Mouse (Mus musculus) hindbrain, postnatal 0 days (tissue): ENCODE measurements at regions not wholly inside any gene's neighbourhood (a gene's known extent, or its start where the extent isn't known, plus 50 kb on each side); places are given as distances from the start of the nearest gene placed in this dataset.
"Not testable (repeated sequence)": the region's sequence is repeated elsewhere in the genome, so short reads cannot be mapped to it uniquely, and the experiment has no call there.

Experiments used
- ATAC-seq: fragments of 200-750 bp; cut with Nextera tagmentation; 2 replicates; pipeline ENCODE4 v1.8.0; 2017; ENCODE audit warnings: mild to moderate bottlenecking, moderate TSS enrichment, moderate library complexity
- DNase-seq: peaks from one replicate; pipeline ENCODE4 v3.0.0-alpha.2; 2015; ENCODE audit warnings: low spot score
- H3K27ac ChIP-seq: fragments of 300-500 bp; sonication (generic); 2 replicates; pipeline ENCODE4 v1.5.1; 2014; ENCODE audit warnings: mild to moderate bottlenecking
- H3K27me3 ChIP-seq: fragments of 300-500 bp; sonication (generic); 2 replicates; pipeline ENCODE4 v1.6.1; 2014; ENCODE audit warnings: low read length, mixed read lengths; ENCODE audit not compliant: insufficient read depth
- H3K36me3 ChIP-seq: fragments of 300-500 bp; sonication (generic); 2 replicates; pipeline ENCODE4 v1.6.1; 2014; ENCODE audit warnings: low read length, mixed read lengths; ENCODE audit not compliant: insufficient read depth
- H3K4me1 ChIP-seq: fragments of 300-500 bp; sonication (generic); 2 replicates; pipeline ENCODE4 v1.6.1; 2014; ENCODE audit warnings: antibody characterized with exemption, low read length, mixed read lengths; ENCODE audit not compliant: insufficient read depth
- H3K4me2 ChIP-seq: fragments of 300-500 bp; sonication (generic); 2 replicates; pipeline ENCODE4 v1.6.1; 2014; ENCODE audit warnings: low read depth, mild to moderate bottlenecking, low read length, moderate library complexity, mixed read lengths
- H3K4me3 ChIP-seq: fragments of 300-500 bp; sonication (generic); 2 replicates; pipeline ENCODE4 v1.5.1; 2014; ENCODE audit warnings: low read length
- H3K9ac ChIP-seq: fragments of 300-500 bp; sonication (generic); replicated peaks from 2 replicates; pipeline ENCODE4 v1.6.1; 2014; ENCODE audit warnings: mild to moderate bottlenecking, low read length, moderate library complexity, mixed read lengths
- H3K9me3 ChIP-seq: fragments of 300-500 bp; sonication (generic); 2 replicates; pipeline ENCODE4 v1.6.1; 2016; ENCODE audit warnings: low read length, mixed read lengths
- CTCF ChIP-seq: IDR thresholded peaks from 2 replicates; pipeline ENCODE4 v1.5.1; 2016; ENCODE audit warnings: antibody characterized with exemption, control low read depth, low read depth
- WGBS: fragments of 180-500 bp; shearing (Covaris S2); extraction: QIAGEN DNeasy Blood & Tissue Kit; methylation state at CpG from one replicate; pipeline ENCODE4 v1.1.7; 2014; 5-methylcytosine and 5-hydroxymethylcytosine counted together

- DNase-seq (no peak), ATAC-seq (no peak)
- Histone ChIP-seq H3K4me2 (no peak overlapping the region), H3K9me3 (no peaks in the 10 kb centered on the region), H3K9ac (no peak overlapping the region), H3K4me3 (no peak overlapping the region), H3K27ac (no peak overlapping the region), H3K4me1 (no peaks in the 10 kb centered on the region), H3K36me3 (no peaks in the 10 kb centered on the region), H3K27me3 (no peaks in the 10 kb centered on the region)
- TF ChIP-seq CTCF = no peak
- 83% methylated on average over 3 of the region's 3 CpGs for WGBS
Observed at GRCm38 (mm10) chr17:13482136-13482535, 127.8 kb downstream of the Tcp10c start.

- no peak overlapping the region for H3K4me3 ChIP-seq
- ATAC-seq = no peak
- WGBS = 84% methylated on average over 10 of the region's 10 CpGs
Observed at GRCm38 (mm10) chr17:13487291-13488215, 133.2 kb downstream of the Tcp10c start.

GRCm38 (mm10) chr17:13488608-13489324, 134.4 kb downstream of the Tcp10c start:
- DNase-seq (no peak), ATAC-seq (0 out of 2 replicates have a peak, but pooled peaks have one; percentile 25)
- no peaks in the 10 kb centered on the region for H3K36me3 ChIP-seq
- no peaks in the 10 kb centered on the region for H3K9me3 ChIP-seq
- no peaks in the 10 kb centered on the region for H3K27me3 ChIP-seq
- no peaks in the 10 kb centered on the region for H3K4me1 ChIP-seq
- no peak overlapping the region for H3K9ac ChIP-seq
- H3K27ac ChIP-seq = no peak overlapping the region
- no peak overlapping the region for H3K4me2 ChIP-seq
- WGBS = 80% methylated on average over 9 of the region's 9 CpGs
- no peak for TF ChIP-seq CTCF
- H3K4me3 ChIP-seq = no peak overlapping the region

More at GRCm38 (mm10) chr17:13487291-13488215, 133.2 kb downstream of the Tcp10c start:
- no peaks in the 10 kb centered on the region for H3K9me3 ChIP-seq
- no peaks in the 10 kb centered on the region for H3K36me3 ChIP-seq
- H3K27me3 ChIP-seq = no peaks in the 10 kb centered on the region
- H3K9ac ChIP-seq = no peak overlapping the region
- no peaks in the 10 kb centered on the region for H3K4me1 ChIP-seq
- TF ChIP-seq CTCF = 0 out of 2 replicates have a peak, but pooled peaks have one; percentile 10
- no peak overlapping the region for H3K27ac ChIP-seq
- DNase-seq = no peak
- no peak overlapping the region for H3K4me2 ChIP-seq

- not testable (repeated sequence) for H3K9me3 ChIP-seq, ATAC-seq, H3K36me3 ChIP-seq, H3K4me2 ChIP-seq, H3K9ac ChIP-seq, DNase-seq, H3K4me3 ChIP-seq, H3K4me1 ChIP-seq, H3K27me3 ChIP-seq, H3K27ac ChIP-seq
- 100% methylated on average over 1 of the region's 1 CpGs for WGBS
Observed at GRCm38 (mm10) chr17:13492239-13492638, 137.9 kb downstream of the Tcp10c start.

GRCm38 (mm10) chr17:13492649-13493277, 138.4 kb downstream of the Tcp10c start:
- H3K4me3 ChIP-seq, H3K4me2 ChIP-seq, H3K36me3 ChIP-seq, H3K9ac ChIP-seq, H3K27ac ChIP-seq, H3K9me3 ChIP-seq, H3K4me1 ChIP-seq, DNase-seq, H3K27me3 ChIP-seq: not testable (repeated sequence)
- WGBS = 28% methylated on average over 3 of the region's 7 CpGs
- ATAC-seq = peak; percentile 34; the same call in 1 of the 2 replicates

- not testable (repeated sequence) for H3K27ac ChIP-seq, ATAC-seq, H3K27me3 ChIP-seq, H3K36me3 ChIP-seq, H3K9me3 ChIP-seq, H3K4me1 ChIP-seq, DNase-seq, H3K4me2 ChIP-seq, H3K4me3 ChIP-seq, H3K9ac ChIP-seq
- 68% methylated on average over 3 of the region's 3 CpGs for WGBS
Observed at GRCm38 (mm10) chr17:13493866-13494265, 139.5 kb downstream of the Tcp10c start.

- WGBS = no CpG with 5 or more reads among the region's 1 CpGs
- H3K4me1 ChIP-seq, ATAC-seq, H3K36me3 ChIP-seq, H3K9ac ChIP-seq, H3K9me3 ChIP-seq, H3K27me3 ChIP-seq, H3K4me2 ChIP-seq, H3K4me3 ChIP-seq, H3K27ac ChIP-seq, DNase-seq: not testable (repeated sequence)
Observed at GRCm38 (mm10) chr17:13494475-13494874, 140.1 kb downstream of the Tcp10c start.

- not testable (repeated sequence) for H3K9me3 ChIP-seq, DNase-seq, H3K36me3 ChIP-seq, H3K4me3 ChIP-seq, H3K4me1 ChIP-seq, H3K9ac ChIP-seq, H3K27ac ChIP-seq, H3K4me2 ChIP-seq, H3K27me3 ChIP-seq, ATAC-seq
- 19% methylated on average over 1 of the region's 1 CpGs for whole genome bisulfite sequencing
Observed at GRCm38 (mm10) chr17:13504365-13504764, 150.0 kb downstream of the Tcp10c start.

GRCm38 (mm10) chr17:13504827-13505268, 150.5 kb downstream of the Tcp10c start:
- WGBS = 18% methylated on average over 8 of the region's 9 CpGs
- H3K4me2 ChIP-seq, H3K9ac ChIP-seq, H3K4me3 ChIP-seq, H3K9me3 ChIP-seq, H3K36me3 ChIP-seq, H3K4me1 ChIP-seq, H3K27me3 ChIP-seq, H3K27ac ChIP-seq: not testable (repeated sequence)
- ATAC-seq = peak; percentile 90
- DNase-seq = peak; percentile 90
